Mouse (Mus musculus): ENCODE measurements around the gene Hjurp. TPM values are rescaled to one million over a fixed set of nuclear protein-coding genes. Genes with fewer than 3 reads are reported as not detected.
"Not testable (repeated sequence)": the region's sequence is repeated elsewhere in the genome, so short reads cannot be mapped to it uniquely, and the experiment has no call there.

The Hjurp gene
- polyA plus RNA-seq, 1 experiment: 217 TPM

- TF ChIP-seq CTCF (IDR thresholded peaks at IDR 0.05; ENCODE audit: low read depth, low read length): no peak
- TF ChIP-seq POLR2A (IDR thresholded peaks at IDR 0.05; ENCODE audit: insufficient read depth, low read length): no peak
- TF ChIP-seq EP300 (IDR thresholded peaks at IDR 0.05; ENCODE audit: insufficient read depth, low read depth, low read length): no peak
Observed at GRCm38 (mm10) chr1:88224029-88224776, 53.2 kb downstream of the Hjurp start.

GRCm38 (mm10) chr1:88223591-88223990, 53.8 kb downstream of the Hjurp start:
- H3K36me3 ChIP-seq (ENCODE audit: control insufficient read depth, insufficient read depth, low read length, poor library complexity, severe bottlenecking): no peaks in the 10 kb centered on the region
- no peak overlapping the region for H3K9ac ChIP-seq (ENCODE audit: low read depth, poor library complexity, severe bottlenecking)
- no peak overlapping the region for H3K4me3 ChIP-seq (ENCODE audit: low read depth, low read length)
- no peaks in the 10 kb centered on the region for H3K4me1 ChIP-seq (ENCODE audit: control insufficient read depth, insufficient read depth, low read length)
- H3K27ac ChIP-seq (ENCODE audit: insufficient read depth, low read length): no peak overlapping the region
- TF ChIP-seq POLR2A (IDR thresholded peaks at IDR 0.05; ENCODE audit: insufficient read depth, low read length) (no peak), CTCF (IDR thresholded peaks at IDR 0.05; ENCODE audit: low read depth, low read length) (no peak), EP300 (IDR thresholded peaks at IDR 0.05; ENCODE audit: insufficient read depth, low read depth, low read length) (no peak)
- H3K27me3 ChIP-seq (ENCODE audit: control insufficient read depth, insufficient read depth, low read length, poor library complexity, severe bottlenecking): no peaks in the 10 kb centered on the region
- no peaks in the 10 kb centered on the region; the same call in 1 of the 2 replicates for H3K9me3 ChIP-seq (replicated peaks; ENCODE audit: control insufficient read depth, insufficient read depth, low read length, poor library complexity, severe bottlenecking)

More at GRCm38 (mm10) chr1:88224029-88224776, 53.2 kb downstream of the Hjurp start:
- no peaks in the 10 kb centered on the region; the same call in 1 of the 2 replicates for H3K9me3 ChIP-seq (replicated peaks; ENCODE audit: control insufficient read depth, insufficient read depth, low read length, poor library complexity, severe bottlenecking)
- no peaks in the 10 kb centered on the region for H3K36me3 ChIP-seq (ENCODE audit: control insufficient read depth, insufficient read depth, low read length, poor library complexity, severe bottlenecking)
- H3K4me1 ChIP-seq (ENCODE audit: control insufficient read depth, insufficient read depth, low read length): no peaks in the 10 kb centered on the region
- no peak overlapping the region for H3K9ac ChIP-seq (ENCODE audit: low read depth, poor library complexity, severe bottlenecking)
- no peak overlapping the region for H3K27ac ChIP-seq (ENCODE audit: insufficient read depth, low read length)
- no peak overlapping the region for H3K4me3 ChIP-seq (ENCODE audit: low read depth, low read length)
- H3K27me3 ChIP-seq (ENCODE audit: control insufficient read depth, insufficient read depth, low read length, poor library complexity, severe bottlenecking): no peaks in the 10 kb centered on the region

- H3K4me1 ChIP-seq (ENCODE audit: control insufficient read depth, insufficient read depth, low read length); H3K27me3 ChIP-seq (ENCODE audit: control insufficient read depth, insufficient read depth, low read length, poor library complexity, severe bottlenecking); H3K9me3 ChIP-seq (replicated peaks; ENCODE audit: control insufficient read depth, insufficient read depth, low read length, poor library complexity, severe bottlenecking); H3K36me3 ChIP-seq (ENCODE audit: control insufficient read depth, insufficient read depth, low read length, poor library complexity, severe bottlenecking); H3K27ac ChIP-seq (ENCODE audit: insufficient read depth, low read length); H3K4me3 ChIP-seq (ENCODE audit: low read depth, low read length); H3K9ac ChIP-seq (ENCODE audit: low read depth, poor library complexity, severe bottlenecking): not testable (repeated sequence)
Observed at GRCm38 (mm10) chr1:88223011-88223515, 54.4 kb downstream of the Hjurp start.

- no peak overlapping the region for H3K4me3 ChIP-seq (ENCODE audit: low read depth, low read length)
- no peak for TF ChIP-seq POLR2A (IDR thresholded peaks at IDR 0.05; ENCODE audit: insufficient read depth, low read length)
- no peak for TF ChIP-seq CTCF (IDR thresholded peaks at IDR 0.05; ENCODE audit: low read depth, low read length)
- no peak for TF ChIP-seq EP300 (IDR thresholded peaks at IDR 0.05; ENCODE audit: insufficient read depth, low read depth, low read length)
Observed at GRCm38 (mm10) chr1:88222216-88222615, 55.2 kb downstream of the Hjurp start.

GRCm38 (mm10) chr1:88220336-88220735, 57.1 kb downstream of the Hjurp start:
- H3K27ac ChIP-seq (ENCODE audit: insufficient read depth, low read length): no peak overlapping the region
- TF ChIP-seq POLR2A (IDR thresholded peaks at IDR 0.05; ENCODE audit: insufficient read depth, low read length): no peak
- no peak for TF ChIP-seq EP300 (IDR thresholded peaks at IDR 0.05; ENCODE audit: insufficient read depth, low read depth, low read length)
- no peak for TF ChIP-seq CTCF (IDR thresholded peaks at IDR 0.05; ENCODE audit: low read depth, low read length)
- H3K9me3 ChIP-seq (replicated peaks; ENCODE audit: control insufficient read depth, insufficient read depth, low read length, poor library complexity, severe bottlenecking): peaks cover 8% of the 10 kb centered on the region
- H3K36me3 ChIP-seq (ENCODE audit: control insufficient read depth, insufficient read depth, low read length, poor library complexity, severe bottlenecking): no peaks in the 10 kb centered on the region
- H3K4me1 ChIP-seq (ENCODE audit: control insufficient read depth, insufficient read depth, low read length): no peaks in the 10 kb centered on the region
- no peak overlapping the region for H3K4me3 ChIP-seq (ENCODE audit: low read depth, low read length)
- H3K27me3 ChIP-seq (ENCODE audit: control insufficient read depth, insufficient read depth, low read length, poor library complexity, severe bottlenecking): no peaks in the 10 kb centered on the region
- no peak overlapping the region for H3K9ac ChIP-seq (ENCODE audit: low read depth, poor library complexity, severe bottlenecking)

More at GRCm38 (mm10) chr1:88222216-88222615, 55.2 kb downstream of the Hjurp start:
- H3K4me1 ChIP-seq (ENCODE audit: control insufficient read depth, insufficient read depth, low read length): no peaks in the 10 kb centered on the region
- H3K36me3 ChIP-seq (ENCODE audit: control insufficient read depth, insufficient read depth, low read length, poor library complexity, severe bottlenecking): no peaks in the 10 kb centered on the region
- H3K9me3 ChIP-seq (replicated peaks; ENCODE audit: control insufficient read depth, insufficient read depth, low read length, poor library complexity, severe bottlenecking): peaks cover 4% of the 10 kb centered on the region
- no peak overlapping the region for H3K9ac ChIP-seq (ENCODE audit: low read depth, poor library complexity, severe bottlenecking)
- H3K27me3 ChIP-seq (ENCODE audit: control insufficient read depth, insufficient read depth, low read length, poor library complexity, severe bottlenecking): no peaks in the 10 kb centered on the region
- H3K27ac ChIP-seq (ENCODE audit: insufficient read depth, low read length): no peak overlapping the region

- H3K36me3 ChIP-seq (ENCODE audit: control insufficient read depth, insufficient read depth, low read length, poor library complexity, severe bottlenecking): no peaks in the 10 kb centered on the region
Observed at GRCm38 (mm10) chr1:88219054-88219453, 58.4 kb downstream of the Hjurp start.

More at GRCm38 (mm10) chr1:88219054-88219453, 58.4 kb downstream of the Hjurp start:
- Histone ChIP-seq H3K4me3 (ENCODE audit: low read depth, low read length) (no peak overlapping the region), H3K9me3 (replicated peaks; ENCODE audit: control insufficient read depth, insufficient read depth, low read length, poor library complexity, severe bottlenecking) (peaks cover 8% of the 10 kb centered on the region), H3K27ac (ENCODE audit: insufficient read depth, low read length) (no peak overlapping the region), H3K4me1 (ENCODE audit: control insufficient read depth, insufficient read depth, low read length) (no peaks in the 10 kb centered on the region), H3K27me3 (ENCODE audit: control insufficient read depth, insufficient read depth, low read length, poor library complexity, severe bottlenecking) (no peaks in the 10 kb centered on the region), H3K9ac (ENCODE audit: low read depth, poor library complexity, severe bottlenecking) (no peak overlapping the region)
- TF ChIP-seq EP300 (IDR thresholded peaks at IDR 0.05; ENCODE audit: insufficient read depth, low read depth, low read length) (no peak), CTCF (IDR thresholded peaks at IDR 0.05; ENCODE audit: low read depth, low read length) (no peak), POLR2A (IDR thresholded peaks at IDR 0.05; ENCODE audit: insufficient read depth, low read length) (no peak)

All from ES-Bruce4 (cell line).